In genomic region chr11:87126824-87127816, GRCm38 (mm10) we compare ENCODE assay signal across 8 mouse cellular contexts. TPM values are rescaled to one million over a fixed set of nuclear protein-coding genes. Genes with fewer than 3 reads are reported as not detected.
DNase-seq lines count a peak whose midpoint lies in the region; ATAC-seq and TF ChIP-seq lines count a peak whose summit lies in the region.

Trim37 (plus strand) TSS chr11:87127077.

- under 1% methylated on average over 80 of the region's 105 CpGs for WGBS in forebrain, embryonic 12.5 days
- WGBS in heart, postnatal 0 days = under 1% methylated on average over 92 of the region's 105 CpGs
- WGBS in liver, embryonic 16.5 days (ENCODE audit: insufficient replicate concordance) = under 1% methylated on average over 93 of the region's 105 CpGs
- WGBS in neural tube, embryonic 13.5 days = under 1% methylated on average over 90 of the region's 105 CpGs

- peak; percentile 81 for TF ChIP-seq POLR2A in testis, adult 2 months (IDR thresholded peaks at IDR 0.05; ENCODE audit: control insufficient read depth, low read depth, low read length)

- peaks cover 53% of the 10 kb centered on the region for H3K36me3 ChIP-seq in E14TG2a.4 (ENCODE audit: insufficient read depth, low read length)
- H3K36me3 ChIP-seq in forebrain, embryonic 12.5 days (replicated peaks) = peaks cover 35% of the 10 kb centered on the region
- H3K36me3 ChIP-seq in heart, postnatal 0 days (replicated peaks; ENCODE audit: control insufficient read depth, insufficient read depth, low read length) = peaks cover 25% of the 10 kb centered on the region
- H3K36me3 ChIP-seq in liver, embryonic 16.5 days (ENCODE audit: control insufficient read depth, insufficient read depth) = peaks cover 24% of the 10 kb centered on the region
- H3K36me3 ChIP-seq in neural tube, embryonic 13.5 days = peaks cover 33% of the 10 kb centered on the region
- H3K36me3 ChIP-seq in testis, adult 2 months (ENCODE audit: control insufficient read depth, insufficient read depth, low read length) = peaks cover 3% of the 10 kb centered on the region

- peaks cover 29% of the 10 kb centered on the region for H3K4me1 ChIP-seq in E14TG2a.4 (replicated peaks; ENCODE audit: low read depth, low read length)
- H3K4me1 ChIP-seq in forebrain, embryonic 12.5 days = peaks cover 19% of the 10 kb centered on the region
- no peaks in the 10 kb centered on the region for H3K4me1 ChIP-seq in heart, postnatal 0 days (ENCODE audit: control insufficient read depth, insufficient read depth)
- peaks cover 12% of the 10 kb centered on the region for H3K4me1 ChIP-seq in liver, embryonic 16.5 days (ENCODE audit: control insufficient read depth, low read depth, low read length)
- H3K4me1 ChIP-seq in neural tube, embryonic 13.5 days (replicated peaks) = peaks cover 27% of the 10 kb centered on the region
- H3K4me1 ChIP-seq in testis, adult 2 months (ENCODE audit: control insufficient read depth, insufficient read depth, low read length) = no peaks in the 10 kb centered on the region; the same call in 1 of the 2 replicates

- peak within 1 kb of the TSS; percentile 98 for H3K4me3 ChIP-seq in E14TG2a.4 (replicated peaks; ENCODE audit: low read length)
- H3K4me3 ChIP-seq in forebrain, embryonic 12.5 days (replicated peaks) = peak within 1 kb of the TSS; percentile 95
- H3K4me3 ChIP-seq in heart, postnatal 0 days (ENCODE audit: low read depth, low read length) = peak within 1 kb of the TSS; percentile 97
- peak within 1 kb of the TSS; percentile 85 for H3K4me3 ChIP-seq in liver, embryonic 16.5 days (ENCODE audit: low read depth, low read length)
- peak within 1 kb of the TSS; percentile 85 for H3K4me3 ChIP-seq in neural tube, embryonic 13.5 days
- peak within 1 kb of the TSS; percentile 98 for H3K4me3 ChIP-seq in testis, adult 2 months (ENCODE audit: control insufficient read depth, low read depth, low read length)

- ATAC-seq in forebrain, embryonic 12.5 days (ENCODE audit: low FRiP score) = peak; percentile 94
- ATAC-seq in heart, postnatal 0 days (ENCODE audit: insufficient read depth, low read depth) = peak; percentile 94
- peak; percentile 94 for ATAC-seq in liver, embryonic 16.5 days (ENCODE audit: low read depth)
- peak; percentile 95 for ATAC-seq in neural tube, embryonic 13.5 days (ENCODE audit: low read depth)

- peak within 1 kb of the TSS; percentile 65 for H3K4me2 ChIP-seq in forebrain, embryonic 12.5 days
- H3K4me2 ChIP-seq in heart, postnatal 0 days (ENCODE audit: low read depth, low read length) = peak within 1 kb of the TSS; percentile 87
- H3K4me2 ChIP-seq in liver, embryonic 16.5 days (ENCODE audit: low read depth, low read length) = peak within 1 kb of the TSS; percentile 89
- peak within 1 kb of the TSS; percentile 69 for H3K4me2 ChIP-seq in neural tube, embryonic 13.5 days

- no peaks in the 10 kb centered on the region for H3K27me3 ChIP-seq in E14TG2a.4 (ENCODE audit: insufficient read depth, low read length)
- no peaks in the 10 kb centered on the region for H3K27me3 ChIP-seq in forebrain, embryonic 12.5 days
- H3K27me3 ChIP-seq in heart, postnatal 0 days (ENCODE audit: control insufficient read depth, insufficient read depth, low read length) = no peaks in the 10 kb centered on the region
- no peaks in the 10 kb centered on the region for H3K27me3 ChIP-seq in liver, embryonic 16.5 days (ENCODE audit: control insufficient read depth, insufficient read depth, low read depth, low read length)
- H3K27me3 ChIP-seq in neural tube, embryonic 13.5 days = no peaks in the 10 kb centered on the region
- H3K27me3 ChIP-seq in testis, adult 2 months (ENCODE audit: control insufficient read depth, insufficient read depth, low read length) = no peaks in the 10 kb centered on the region

- no peak for TF ChIP-seq CTCF in E14TG2a.4 (conservative IDR thresholded peaks at IDR 0.05; ENCODE audit: low read length)
- no peak for TF ChIP-seq CTCF in heart, postnatal 0 days (IDR thresholded peaks at IDR 0.05; ENCODE audit: low read depth)
- TF ChIP-seq CTCF in testis, adult 2 months (IDR thresholded peaks at IDR 0.05; ENCODE audit: control insufficient read depth, insufficient read depth, insufficient replicate concordance, low read depth, low read length) = no peak

- H3K9me3 ChIP-seq in E14TG2a.4 (ENCODE audit: low read length) = no peaks in the 10 kb centered on the region
- no peaks in the 10 kb centered on the region for H3K9me3 ChIP-seq in forebrain, embryonic 12.5 days
- no peaks in the 10 kb centered on the region for H3K9me3 ChIP-seq in heart, postnatal 0 days (replicated peaks; ENCODE audit: control insufficient read depth, low read length)
- H3K9me3 ChIP-seq in liver, embryonic 16.5 days (replicated peaks; ENCODE audit: control insufficient read depth, low read length) = no peaks in the 10 kb centered on the region
- H3K9me3 ChIP-seq in neural tube, embryonic 13.5 days = no peaks in the 10 kb centered on the region

- H3K9ac ChIP-seq in forebrain, embryonic 12.5 days = peak within 1 kb of the TSS; percentile 87
- H3K9ac ChIP-seq in heart, postnatal 0 days (replicated peaks; ENCODE audit: low read depth, low read length) = peak within 1 kb of the TSS; percentile 87
- H3K9ac ChIP-seq in liver, embryonic 16.5 days (ENCODE audit: low read depth, low read length) = peak within 1 kb of the TSS; percentile 88
- H3K9ac ChIP-seq in neural tube, embryonic 13.5 days = peak within 1 kb of the TSS; percentile 89

- peak within 1 kb of the TSS; percentile 97 for H3K27ac ChIP-seq in forebrain, embryonic 12.5 days
- H3K27ac ChIP-seq in heart, postnatal 0 days (ENCODE audit: low read depth) = peak within 1 kb of the TSS; percentile 81
- H3K27ac ChIP-seq in liver, embryonic 16.5 days (ENCODE audit: low read length) = peak within 1 kb of the TSS; percentile 90
- peak within 1 kb of the TSS; percentile 94 for H3K27ac ChIP-seq in neural tube, embryonic 13.5 days (replicated peaks)
- peak within 1 kb of the TSS; percentile 96 for H3K27ac ChIP-seq in testis, adult 2 months (ENCODE audit: control insufficient read depth, insufficient read depth, low read depth, low read length)

- TF ChIP-seq EP300 in heart, postnatal 0 days (IDR thresholded peaks at IDR 0.05; ENCODE audit: low read depth) = no peak

- DNase-seq in c-Kit-positive CD71-positive TER-119-positive erythroid progenitor cells, embryonic 14.5 days (ENCODE audit: low spot score) = peak; percentile 88
- peak; percentile 90 for DNase-seq in heart, postnatal 0 days (ENCODE audit: low spot score)
- peak; percentile 84 to 92 for DNase-seq in kidney, postnatal 4 days

RNA-seq across cellular contexts. Expression of gene Trim37, which starts in this region (rescaled TPM):
- 105 and 114 TPM in 2 replicates for polyA plus RNA-seq in forebrain, embryonic 12.5 days (2016; fragmentation: Nextera tagmentation; extraction: Ambion mirVana)
- total RNA-seq in heart, postnatal 0 days (2014; rRNA removed; ENCODE audit: low replicate concordance) = 10.8 and 14.7 TPM in 2 replicates
- 5.8 and 7.5 TPM in 2 replicates for polyA plus RNA-seq in heart, postnatal 0 days (2015; fragmentation: Nextera tagmentation; extraction: Ambion mirVana)
- polyA plus RNA-seq in liver, embryonic 16.5 days (2015; fragmentation: Nextera tagmentation; extraction: Ambion mirVana) = 14.0 and 14.5 TPM in 2 replicates
- polyA plus RNA-seq in neural tube, embryonic 13.5 days (2015; fragmentation: Nextera tagmentation; extraction: Ambion mirVana) = 73.5 and 81.0 TPM in 2 replicates
- polyA plus RNA-seq in testis, adult 2 months (2012; rRNA removed) = 78.5 and 99.4 TPM in 2 replicates

Comparison
In these comparisons a context has a peak if more than half of its experiments do, and no peak if none do; other contexts are left out.
1. Peak in every context shown above with its lines: DNase-seq, ATAC-seq, H3K4me3 ChIP-seq and H3K27ac ChIP-seq.